Mouse (Mus musculus): ENCODE measurements at regions not wholly inside any gene's neighbourhood (a gene's known extent, or its start where the extent isn't known, plus 50 kb on each side); places are given as distances from the start of the nearest gene placed in this dataset.

GRCm38 (mm10) chr7:64040026-64040737 lies 101.5 kb upstream of the Klf13 start:
- Histone ChIP-seq H3K4me2 (replicated peaks) (no peak overlapping the region), H3K4me1 (no peaks in the 10 kb centered on the region), H3K27me3 (replicated peaks) (no peaks in the 10 kb centered on the region), H3K9me3 (peaks cover 4% of the 10 kb centered on the region; the same call in 1 of the 2 replicates), H3K4me3 (no peak overlapping the region), H3K27ac (no peak overlapping the region), H3K9ac (no peak overlapping the region), H3K36me3 (no peaks in the 10 kb centered on the region)
- WGBS = 87% methylated on average over 7 of the region's 7 CpGs
- no peak for ATAC-seq (ENCODE audit: low FRiP score, low read depth)

DNA sequence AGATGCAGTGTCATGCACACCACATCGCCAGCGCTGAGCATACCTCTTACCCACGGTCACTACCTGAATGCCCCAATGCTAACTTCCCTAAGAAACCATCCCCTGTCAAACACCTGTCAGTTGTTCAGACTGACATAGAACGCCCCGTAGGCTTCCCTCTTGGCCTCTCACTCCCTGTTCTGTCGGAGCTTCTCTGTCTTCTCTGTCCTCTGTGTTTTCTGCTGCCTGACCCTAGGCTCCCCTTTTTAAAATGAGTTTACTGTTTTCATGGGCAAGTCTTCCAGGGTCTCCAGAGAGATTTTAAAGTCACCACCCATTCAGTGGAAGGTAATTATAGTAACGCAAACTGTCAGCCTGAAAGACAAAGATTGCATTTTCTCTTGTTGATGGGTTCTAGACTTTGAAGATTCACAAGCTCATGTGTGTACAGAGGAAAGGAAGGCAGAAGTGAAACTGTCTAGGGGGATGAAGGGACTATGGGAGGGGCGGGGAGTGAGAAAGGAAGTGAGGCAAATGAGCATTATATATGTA lies 99.1 kb upstream of the Klf13 start:
- ATAC-seq (ENCODE audit: low FRiP score, low read depth) = no peak
- Histone ChIP-seq H3K27me3 (replicated peaks) (no peaks in the 10 kb centered on the region), H3K9me3 (peaks cover 4% of the 10 kb centered on the region; the same call in 1 of the 2 replicates), H3K4me2 (replicated peaks) (no peak overlapping the region), H3K27ac (no peak overlapping the region), H3K36me3 (no peaks in the 10 kb centered on the region), H3K4me3 (no peak overlapping the region), H3K4me1 (no peaks in the 10 kb centered on the region), H3K9ac (no peak overlapping the region)
- 87% methylated on average over 8 of the region's 8 CpGs for WGBS

GRCm38 (mm10) chr7:64036154-64036553 lies 97.4 kb upstream of the Klf13 start:
- H3K4me2 ChIP-seq (replicated peaks) = no peak overlapping the region
- no peak for ATAC-seq (ENCODE audit: low FRiP score, low read depth)
- no peak overlapping the region for H3K27ac ChIP-seq
- H3K9ac ChIP-seq = no peak overlapping the region
- H3K9me3 ChIP-seq = peaks cover under 1% of the 10 kb centered on the region; the same call in 1 of the 2 replicates
- no peak overlapping the region for H3K4me3 ChIP-seq
- H3K36me3 ChIP-seq = no peaks in the 10 kb centered on the region
- H3K27me3 ChIP-seq (replicated peaks) = no peaks in the 10 kb centered on the region
- no peaks in the 10 kb centered on the region for H3K4me1 ChIP-seq
- 93% methylated on average over 7 of the region's 7 CpGs for WGBS

- WGBS = 82% methylated on average over 8 of the region's 8 CpGs
- H3K4me2 ChIP-seq (replicated peaks) = no peak overlapping the region
- no peak for ATAC-seq (ENCODE audit: low FRiP score, low read depth)
Observed at GRCm38 (mm10) chr7:64035025-64035606, 96.4 kb upstream of the Klf13 start.

DNA sequence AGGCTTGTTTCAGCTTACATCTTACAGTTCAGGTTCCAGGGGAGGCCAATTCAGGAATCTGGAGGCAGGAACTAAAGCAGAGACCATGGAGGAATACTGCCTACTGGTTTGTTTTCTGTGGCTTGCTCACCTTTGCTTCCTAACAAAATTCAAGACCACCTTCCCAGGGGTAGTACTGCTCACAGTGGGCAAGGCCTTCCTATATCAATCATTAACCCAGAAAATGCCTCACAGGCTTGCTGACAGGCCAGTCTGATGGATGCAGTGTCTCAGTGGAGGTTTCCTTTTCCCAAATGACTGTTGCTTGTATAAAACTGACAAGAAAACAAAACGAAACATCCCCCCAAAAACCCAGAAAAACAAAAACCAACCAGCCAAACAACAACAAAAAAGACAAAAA lies 95.8 kb upstream of the Klf13 start:
- Histone ChIP-seq H3K4me1 (no peaks in the 10 kb centered on the region), H3K9ac (no peak overlapping the region), H3K27ac (no peak overlapping the region), H3K4me3 (no peak overlapping the region), H3K4me2 (replicated peaks) (no peak overlapping the region), H3K27me3 (replicated peaks) (no peaks in the 10 kb centered on the region), H3K36me3 (no peaks in the 10 kb centered on the region), H3K9me3 (no peaks in the 10 kb centered on the region)
- 57% methylated on average over 1 of the region's 1 CpGs for WGBS
- ATAC-seq (ENCODE audit: low FRiP score, low read depth) = no peak

More at GRCm38 (mm10) chr7:64035025-64035606, 96.4 kb upstream of the Klf13 start:
- no peaks in the 10 kb centered on the region for H3K36me3 ChIP-seq
- H3K27ac ChIP-seq = no peak overlapping the region
- no peaks in the 10 kb centered on the region for H3K4me1 ChIP-seq
- H3K27me3 ChIP-seq (replicated peaks) = no peaks in the 10 kb centered on the region
- no peak overlapping the region for H3K9ac ChIP-seq
- H3K9me3 ChIP-seq = no peaks in the 10 kb centered on the region
- no peak overlapping the region for H3K4me3 ChIP-seq

DNA sequence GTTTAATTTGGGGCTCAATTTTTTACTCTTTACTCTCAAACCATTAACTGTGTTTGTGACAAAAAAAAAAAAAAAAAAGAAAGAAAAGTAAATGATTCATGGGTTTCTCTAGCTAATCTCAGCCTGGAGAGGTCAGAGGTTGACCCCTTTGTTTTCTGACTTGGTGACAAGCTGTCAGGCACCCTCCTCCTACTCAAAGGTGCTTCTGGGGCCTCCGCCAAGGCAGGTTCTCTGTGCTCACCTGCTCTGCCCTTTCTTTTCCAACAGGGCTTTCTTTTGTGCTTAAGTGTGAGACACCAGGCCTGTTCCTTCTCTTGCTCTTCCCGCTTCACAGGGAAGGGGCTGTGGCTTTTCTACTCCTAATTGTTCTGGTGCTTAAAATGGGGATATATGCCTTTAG lies 94.7 kb upstream of the Klf13 start:
- Histone ChIP-seq H3K4me2 (replicated peaks) (no peak overlapping the region), H3K4me1 (no peaks in the 10 kb centered on the region), H3K9ac (no peak overlapping the region), H3K9me3 (0 out of 2 replicates have a peak, but pooled peaks cover 2% of the 10 kb centered on the region), H3K27me3 (replicated peaks) (no peaks in the 10 kb centered on the region), H3K36me3 (no peaks in the 10 kb centered on the region), H3K4me3 (no peak overlapping the region), H3K27ac (no peak overlapping the region)
- no peak for ATAC-seq (ENCODE audit: low FRiP score, low read depth)
- WGBS = 74% methylated on average over 2 of the region's 2 CpGs

DNA sequence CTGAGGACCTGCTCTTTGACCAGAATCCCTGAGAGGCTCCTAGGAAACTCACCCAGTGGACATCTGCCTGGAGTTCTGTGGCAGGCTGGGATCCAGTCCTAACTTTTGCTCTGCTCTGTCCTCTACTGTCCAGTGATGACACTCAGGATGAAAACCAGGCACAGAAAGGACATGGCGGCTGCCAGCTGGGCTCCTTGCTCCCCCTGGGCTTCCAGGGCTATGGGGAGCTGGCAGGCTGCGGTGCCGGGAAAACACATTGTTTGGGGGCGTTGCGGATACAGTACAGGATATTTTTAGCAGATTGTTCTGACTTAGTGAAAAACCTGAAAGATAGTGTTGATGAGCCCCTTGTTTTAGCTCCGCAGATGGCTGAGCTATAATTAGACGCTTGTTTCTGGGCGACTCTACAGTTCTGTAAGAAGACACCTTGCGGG lies 94.2 kb upstream of the Klf13 start:
- no peak overlapping the region for H3K9ac ChIP-seq
- no peak overlapping the region for H3K4me3 ChIP-seq
- H3K9me3 ChIP-seq = 0 out of 2 replicates have a peak, but pooled peaks cover 5% of the 10 kb centered on the region
- no peak overlapping the region for H3K4me2 ChIP-seq (replicated peaks)
- no peaks in the 10 kb centered on the region for H3K4me1 ChIP-seq
- no peak for ATAC-seq (ENCODE audit: low FRiP score, low read depth)
- no peaks in the 10 kb centered on the region for H3K36me3 ChIP-seq
- WGBS = 82% methylated on average over 9 of the region's 9 CpGs
- no peaks in the 10 kb centered on the region for H3K27me3 ChIP-seq (replicated peaks)
- H3K27ac ChIP-seq = no peak overlapping the region

- no peaks in the 10 kb centered on the region for H3K4me1 ChIP-seq
- ATAC-seq (ENCODE audit: low FRiP score, low read depth) = no peak
- 97% methylated on average over 2 of the region's 2 CpGs for WGBS
- no peak overlapping the region for H3K27ac ChIP-seq
- 0 out of 2 replicates have a peak, but pooled peaks cover 5% of the 10 kb centered on the region for H3K9me3 ChIP-seq
- H3K4me3 ChIP-seq = no peak overlapping the region
- no peak overlapping the region for H3K9ac ChIP-seq
- H3K4me2 ChIP-seq (replicated peaks) = no peak overlapping the region
- H3K36me3 ChIP-seq = no peaks in the 10 kb centered on the region
- H3K27me3 ChIP-seq (replicated peaks) = no peaks in the 10 kb centered on the region
Observed at GRCm38 (mm10) chr7:64030650-64031049, 91.9 kb upstream of the Klf13 start.

DNA sequence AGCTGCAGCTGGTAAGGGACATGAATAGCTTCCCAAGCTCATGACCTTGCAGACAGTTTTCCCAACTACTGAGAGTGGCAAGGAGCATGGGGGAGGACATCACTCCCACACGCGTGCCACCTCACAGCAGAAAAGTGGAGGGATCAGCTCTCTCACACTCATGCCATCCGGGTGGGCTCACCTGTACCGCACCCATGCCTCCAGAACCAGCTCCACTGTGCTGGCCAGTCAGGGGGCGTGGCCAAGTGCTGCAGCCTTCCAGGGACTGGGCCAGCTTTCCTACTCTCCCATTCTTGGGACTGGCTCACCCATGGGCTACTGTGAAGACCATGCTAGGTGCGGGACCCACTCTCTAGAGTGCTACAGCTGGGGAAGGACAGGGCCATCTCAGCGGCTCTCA lies 88.4 kb upstream of the Klf13 start:
- Histone ChIP-seq H3K4me1 (no peaks in the 10 kb centered on the region), H3K9me3 (0 out of 2 replicates have a peak, but pooled peaks cover 5% of the 10 kb centered on the region), H3K4me3 (no peak overlapping the region), H3K36me3 (no peaks in the 10 kb centered on the region), H3K4me2 (replicated peaks) (no peak overlapping the region), H3K27me3 (replicated peaks) (no peaks in the 10 kb centered on the region), H3K9ac (no peak overlapping the region), H3K27ac (no peak overlapping the region)
- peak; percentile 26; the same call in 1 of the 2 replicates for ATAC-seq (ENCODE audit: low FRiP score, low read depth)
- 91% methylated on average over 7 of the region's 7 CpGs for WGBS

DNA sequence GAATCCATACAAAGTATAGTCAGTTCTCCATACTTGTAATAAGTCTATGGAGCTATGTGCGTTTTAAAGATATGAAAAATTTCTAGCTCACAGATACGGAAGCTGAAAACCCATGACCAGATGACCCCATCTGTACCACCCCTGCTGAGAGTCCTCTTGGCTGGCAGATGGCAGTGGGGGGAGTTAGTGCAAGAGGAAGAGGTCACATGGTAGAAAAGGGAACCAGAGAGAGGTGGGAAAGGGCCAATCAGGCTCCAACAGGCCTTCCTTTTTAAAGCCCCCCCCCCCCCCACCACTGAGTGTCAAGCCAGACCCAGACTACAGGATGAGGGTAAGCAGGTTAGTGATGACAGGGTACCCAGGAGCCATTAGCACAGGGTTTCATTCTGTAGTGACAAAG lies 86.4 kb upstream of the Klf13 start:
- ATAC-seq (ENCODE audit: low FRiP score, low read depth) = no peak
- H3K36me3 ChIP-seq = no peaks in the 10 kb centered on the region
- no peak overlapping the region for H3K27ac ChIP-seq
- H3K9me3 ChIP-seq = 0 out of 2 replicates have a peak, but pooled peaks cover 5% of the 10 kb centered on the region
- peaks cover 6% of the 10 kb centered on the region; the same call in 1 of the 2 replicates for H3K4me1 ChIP-seq
- 64% methylated on average over 2 of the region's 2 CpGs for WGBS
- no peaks in the 10 kb centered on the region for H3K27me3 ChIP-seq (replicated peaks)
- H3K4me3 ChIP-seq = no peak overlapping the region
- H3K4me2 ChIP-seq (replicated peaks) = no peak overlapping the region
- H3K9ac ChIP-seq = no peak overlapping the region

GRCm38 (mm10) chr7:64024253-64024652 lies 85.5 kb upstream of the Klf13 start:
- Histone ChIP-seq H3K36me3 (no peaks in the 10 kb centered on the region), H3K27me3 (replicated peaks) (no peaks in the 10 kb centered on the region), H3K4me1 (peaks cover 6% of the 10 kb centered on the region; the same call in 1 of the 2 replicates), H3K9ac (no peak overlapping the region), H3K9me3 (0 out of 2 replicates have a peak, but pooled peaks cover 5% of the 10 kb centered on the region), H3K4me3 (no peak overlapping the region), H3K4me2 (replicated peaks) (no peak overlapping the region), H3K27ac (no peak overlapping the region)
- no peak for ATAC-seq (ENCODE audit: low FRiP score, low read depth)
- 73% methylated on average over 4 of the region's 4 CpGs for WGBS

DNA sequence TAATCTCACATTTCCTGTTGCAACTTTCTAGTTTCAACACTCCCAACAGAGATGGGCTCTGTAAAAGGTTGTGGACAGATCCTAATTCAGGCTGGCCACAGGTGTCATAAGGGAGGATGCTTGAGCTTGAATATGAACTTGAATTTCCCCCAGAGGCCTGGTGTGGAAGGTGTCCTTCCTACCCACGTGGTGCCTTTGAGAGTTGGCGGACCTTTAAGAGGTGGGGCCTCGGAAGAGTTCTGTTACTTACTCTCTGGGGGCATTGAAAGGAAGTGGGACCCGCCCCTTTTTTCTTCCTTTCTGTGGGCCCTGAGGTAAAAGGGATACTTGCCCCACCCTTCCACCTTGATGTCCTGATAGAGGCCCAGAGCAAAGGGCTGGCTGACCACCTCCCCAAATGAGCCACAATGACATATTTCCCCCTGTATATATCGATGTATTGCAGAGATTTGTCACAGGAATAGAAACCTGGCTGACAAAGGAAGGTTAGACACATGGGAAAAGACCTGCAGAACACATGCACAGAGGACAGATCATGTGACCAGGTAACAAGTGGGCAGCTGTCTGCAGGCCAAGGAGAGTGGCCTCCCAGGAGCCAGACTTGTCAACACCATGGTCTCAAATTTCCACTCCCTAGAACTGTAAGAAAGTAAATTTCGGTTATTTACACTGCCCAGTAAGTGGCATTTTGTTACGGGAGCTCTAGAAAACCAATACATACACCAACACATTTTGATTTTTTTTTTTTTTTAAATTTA lies 84.2 kb upstream of the Klf13 start:
- H3K4me2 ChIP-seq (replicated peaks) = no peak overlapping the region
- H3K9me3 ChIP-seq = no peaks in the 10 kb centered on the region
- no peak overlapping the region for H3K9ac ChIP-seq
- H3K36me3 ChIP-seq = no peaks in the 10 kb centered on the region
- WGBS = 71% methylated on average over 7 of the region's 7 CpGs
- H3K27ac ChIP-seq = no peak overlapping the region
- H3K4me1 ChIP-seq = peaks cover 6% of the 10 kb centered on the region; the same call in 1 of the 2 replicates
- H3K4me3 ChIP-seq = no peak overlapping the region
- ATAC-seq (ENCODE audit: low FRiP score, low read depth) = no peak
- H3K27me3 ChIP-seq (replicated peaks) = no peaks in the 10 kb centered on the region

All from neural tube, embryonic 12.5 days (tissue).